Mouse (Mus musculus) heart, embryonic 13.5 days (tissue): ENCODE measurements around the gene Sox6. TPM values are rescaled to one million over a fixed set of nuclear protein-coding genes. Genes with fewer than 3 reads are reported as not detected.
A peak's percentile ranks its signal among the peaks of the same experiment; 100 is the strongest.

ENCODE experiments used
- ATAC-seq: fragments of 200-750 bp; cut with Nextera tagmentation; 2 replicates; pipeline ENCODE4 v1.8.0; 2017; ENCODE audit warnings: moderate TSS enrichment; ENCODE audit not compliant: insufficient number of reproducible peaks, low FRiP score, low TSS enrichment; ENCODE audit errors: extremely low read depth
- H3K27ac ChIP-seq: fragments of 300-500 bp; sonication (generic); replicated peaks from 2 replicates; pipeline ENCODE4 v1.5.1; 2015; ENCODE audit warnings: moderate library complexity, mild to moderate bottlenecking, inconsistent platforms
- H3K27me3 ChIP-seq: fragments of 300-500 bp; sonication (generic); replicated peaks from 2 replicates; pipeline ENCODE4 v1.6.1; 2015; ENCODE audit warnings: mild to moderate bottlenecking, inconsistent platforms
- H3K36me3 ChIP-seq: fragments of 300-500 bp; sonication (generic); 2 replicates; pipeline ENCODE4 v1.6.1; 2015; ENCODE audit warnings: mild to moderate bottlenecking, inconsistent platforms
- H3K4me1 ChIP-seq: fragments of 300-500 bp; sonication (generic); 2 replicates; pipeline ENCODE4 v1.6.1; 2015; ENCODE audit warnings: inconsistent platforms
- H3K4me2 ChIP-seq: fragments of 300-500 bp; sonication (generic); 2 replicates; pipeline ENCODE4 v1.6.1; 2015; ENCODE audit warnings: inconsistent platforms, mild to moderate bottlenecking, moderate library complexity
- H3K4me3 ChIP-seq: fragments of 300-500 bp; sonication (generic); 2 replicates; pipeline ENCODE4 v1.5.1; 2015; ENCODE audit warnings: moderate library complexity, mild to moderate bottlenecking, inconsistent platforms
- H3K9ac ChIP-seq: fragments of 300-500 bp; sonication (generic); 2 replicates; pipeline ENCODE4 v1.6.1; 2015; ENCODE audit warnings: inconsistent platforms, mild to moderate bottlenecking, moderate library complexity
- H3K9me3 ChIP-seq: fragments of 300-500 bp; sonication (generic); 2 replicates; pipeline ENCODE4 v1.6.1; 2016; ENCODE audit warnings: inconsistent platforms
- WGBS: fragments of 180-500 bp; shearing (Covaris S2); methylation state at CpG from one replicate; pipeline ENCODE4 v1.1.7; 2015; ENCODE audit warnings: mixed read lengths; 5-methylcytosine and 5-hydroxymethylcytosine counted together
- polyA plus RNA-seq: library from polyadenylated mRNA; unstranded; fragments of >200 nt; fragmentation: Nextera tagmentation; extraction: Ambion mirVana; gene quantifications from 2 replicates; pipeline ENCODE4 v1.2.1, GENCODE M21; 2015

Gene Sox6
- polyA plus RNA-seq, 1 experiment from 2014 or later: 27.2 TPM

GRCm38 (mm10) chr7:115448403-115449025 lies 590.1 kb downstream of the Sox6 start:
- Histone ChIP-seq H3K9me3 (no peaks in the 10 kb centered on the region), H3K4me2 (no peak overlapping the region), H3K4me3 (no peak overlapping the region), H3K27me3 (no peaks in the 10 kb centered on the region), H3K27ac (no peak overlapping the region), H3K36me3 (no peaks in the 10 kb centered on the region), H3K4me1 (peaks cover 30% of the 10 kb centered on the region), H3K9ac (no peak overlapping the region)
- ATAC-seq: no peak
- WGBS: 42% methylated on average over 8 of the region's 8 CpGs

GRCm38 (mm10) chr7:115447091-115447490 lies 591.5 kb downstream of the Sox6 start:
- no peaks in the 10 kb centered on the region for H3K36me3 ChIP-seq
- no peaks in the 10 kb centered on the region for H3K27me3 ChIP-seq
- no peak for ATAC-seq
- no peak overlapping the region for H3K9ac ChIP-seq
- no peak overlapping the region for H3K27ac ChIP-seq
- no peaks in the 10 kb centered on the region for H3K9me3 ChIP-seq
- WGBS: 69% methylated on average over 3 of the region's 3 CpGs
- H3K4me1 ChIP-seq: peaks cover 24% of the 10 kb centered on the region
- no peak overlapping the region for H3K4me2 ChIP-seq
- no peak overlapping the region for H3K4me3 ChIP-seq

DNA sequence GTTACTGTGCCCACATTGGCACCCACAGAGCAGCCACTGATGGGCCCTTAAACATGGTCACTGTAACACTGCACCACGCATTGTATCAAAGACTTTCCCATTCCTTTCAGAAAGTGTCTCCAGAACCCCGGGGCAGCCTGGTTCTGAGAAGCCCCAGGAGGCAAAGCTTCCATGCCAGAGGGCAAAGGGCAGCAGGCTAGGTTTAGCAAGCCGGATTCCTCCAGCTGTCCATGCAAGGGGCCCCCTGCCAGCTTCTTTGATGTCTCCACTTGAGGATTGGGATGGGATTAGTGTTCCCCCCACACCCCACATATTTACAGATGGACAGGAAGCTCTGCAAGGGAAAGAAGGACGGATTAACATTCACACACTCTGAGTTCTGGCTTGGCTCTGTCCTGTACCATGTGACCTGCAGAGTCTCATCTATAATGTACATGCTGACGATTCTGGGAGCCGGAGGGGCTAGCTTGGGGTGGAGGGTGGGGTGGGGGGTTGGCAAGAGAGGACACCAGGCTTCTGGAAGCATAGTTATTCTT lies 592.0 kb downstream of the Sox6 start:
- H3K9me3 ChIP-seq: no peaks in the 10 kb centered on the region
- no peak overlapping the region for H3K4me2 ChIP-seq
- no peak overlapping the region for H3K27ac ChIP-seq
- no peak overlapping the region for H3K4me3 ChIP-seq
- WGBS: 41% methylated on average over 6 of the region's 6 CpGs
- no peak overlapping the region for H3K9ac ChIP-seq
- no peaks in the 10 kb centered on the region for H3K27me3 ChIP-seq
- H3K36me3 ChIP-seq: no peaks in the 10 kb centered on the region
- ATAC-seq: no peak
- H3K4me1 ChIP-seq: peaks cover 26% of the 10 kb centered on the region

DNA sequence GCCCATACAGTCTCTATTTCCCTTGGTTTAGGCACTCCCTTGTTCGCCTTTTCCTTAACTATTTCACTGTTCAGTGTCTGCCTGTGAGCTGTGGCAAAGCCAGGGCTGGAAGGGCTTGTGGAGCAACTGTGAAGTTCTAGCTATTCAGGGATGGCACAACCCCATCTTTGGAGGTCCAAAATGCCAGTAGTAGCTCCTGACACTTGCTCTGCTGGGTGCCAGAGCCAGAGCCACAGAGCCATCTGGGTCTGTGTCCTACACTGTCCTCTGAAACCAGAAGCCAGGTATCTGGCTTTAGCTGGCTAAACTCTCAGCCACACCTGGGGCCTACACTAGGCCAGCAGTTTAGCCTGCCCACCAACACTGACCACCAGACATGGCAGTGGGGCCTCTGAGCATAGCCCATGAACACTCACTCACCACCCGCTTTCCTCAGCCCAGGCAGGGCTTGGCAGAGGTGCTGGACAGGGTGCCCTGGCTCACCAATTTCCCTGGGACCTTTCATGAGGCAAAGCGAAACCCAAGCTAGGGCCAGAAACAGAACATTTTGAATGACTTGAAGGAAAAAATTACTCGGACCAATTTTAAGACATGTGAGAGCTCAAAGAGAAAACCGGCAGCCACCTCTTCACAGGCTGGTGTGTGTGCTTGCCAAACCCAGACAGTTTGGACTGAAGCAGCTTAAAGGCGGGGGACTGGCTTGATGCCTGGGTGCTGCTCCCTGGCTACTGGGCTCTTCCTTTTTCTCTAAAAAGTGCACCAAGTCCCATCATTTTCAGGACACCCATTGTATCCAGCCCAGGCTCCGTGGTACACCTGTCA lies 612.2 kb downstream of the Sox6 start:
- H3K27ac ChIP-seq: no peak overlapping the region
- no peaks in the 10 kb centered on the region for H3K9me3 ChIP-seq
- H3K36me3 ChIP-seq: no peaks in the 10 kb centered on the region
- peaks cover 14% of the 10 kb centered on the region for H3K4me1 ChIP-seq
- no peak overlapping the region for H3K9ac ChIP-seq
- no peak overlapping the region for H3K4me2 ChIP-seq
- no peak for ATAC-seq
- no peaks in the 10 kb centered on the region for H3K27me3 ChIP-seq
- no peak overlapping the region for H3K4me3 ChIP-seq
- WGBS: 78% methylated on average over 7 of the region's 7 CpGs

DNA sequence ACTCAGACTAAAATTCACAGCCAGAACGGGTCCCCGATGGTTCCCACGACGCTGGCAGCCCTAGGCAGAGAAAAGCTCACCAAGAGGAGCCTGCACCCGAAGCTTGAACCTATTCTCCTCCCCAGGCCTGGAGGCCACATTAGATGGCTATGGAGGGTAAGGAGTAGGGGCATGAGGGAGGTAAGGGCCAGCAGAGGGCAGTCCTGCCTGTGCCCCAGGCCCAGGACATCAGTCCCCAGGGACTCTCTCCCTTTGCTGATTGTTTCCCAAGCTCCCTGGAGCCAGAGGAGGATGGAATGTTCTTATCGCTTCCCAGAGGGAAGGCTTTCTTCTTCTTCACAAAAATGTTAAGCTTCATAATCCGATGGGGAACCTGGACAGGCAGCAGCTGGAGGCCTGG lies 615.8 kb downstream of the Sox6 start:
- Histone ChIP-seq H3K4me1 (peaks cover 26% of the 10 kb centered on the region), H3K4me2 (no peak overlapping the region), H3K27me3 (no peaks in the 10 kb centered on the region), H3K4me3 (no peak overlapping the region), H3K9me3 (no peaks in the 10 kb centered on the region), H3K36me3 (no peaks in the 10 kb centered on the region), H3K27ac (no peak overlapping the region), H3K9ac (no peak overlapping the region)
- ATAC-seq: no peak
- WGBS: 59% methylated on average over 7 of the region's 7 CpGs

GRCm38 (mm10) chr7:115420960-115421359 lies 617.6 kb downstream of the Sox6 start:
- no peaks in the 10 kb centered on the region for H3K36me3 ChIP-seq
- H3K27ac ChIP-seq: no peak overlapping the region
- ATAC-seq: no peak
- WGBS: 52% methylated on average over 12 of the region's 12 CpGs
- no peaks in the 10 kb centered on the region for H3K9me3 ChIP-seq
- 0 out of 2 replicates have a peak overlapping the region, but pooled peaks have one; percentile 13 for H3K4me2 ChIP-seq
- no peak overlapping the region for H3K4me3 ChIP-seq
- H3K27me3 ChIP-seq: no peaks in the 10 kb centered on the region
- H3K9ac ChIP-seq: no peak overlapping the region; the same call in 1 of the 2 replicates
- peaks cover 26% of the 10 kb centered on the region for H3K4me1 ChIP-seq

Other genes with a start within 250 kb of the Sox6 start
- 156 and 180 TPM in 2 replicates for gene 1110004F10Rik, start 601 bp upstream of the Sox6 start, polyA plus RNA-seq
- gene Gm4353, start 45.8 kb upstream of the Sox6 start, polyA plus RNA-seq: 0.11 and 0.52 TPM in 2 replicates